Mouse (Mus musculus) liver, embryonic 16.5 days (tissue): ENCODE results near the gene Lefty2. TPM values are rescaled to one million over a fixed set of nuclear protein-coding genes. Genes with fewer than 3 reads are reported as not detected.

Source experiments
- ATAC-seq: fragments of 200-750 bp; cut with Nextera tagmentation; 2 replicates; pipeline ENCODE4 v1.8.0; 2017; ENCODE audit warnings: low read depth, mild to moderate bottlenecking, moderate number of reproducible peaks, moderate library complexity
- H3K27ac ChIP-seq: fragments of 300-500 bp; sonication (generic); 2 replicates; pipeline ENCODE4 v1.5.1; 2014; ENCODE audit warnings: mild to moderate bottlenecking, low read length
- H3K27me3 ChIP-seq: fragments of 300-500 bp; sonication (generic); 2 replicates; pipeline ENCODE4 v1.6.1; 2014; ENCODE audit warnings: low read depth, low read length, mixed read lengths; ENCODE audit not compliant: control insufficient read depth, insufficient read depth
- H3K36me3 ChIP-seq: fragments of 300-500 bp; sonication (generic); 2 replicates; pipeline ENCODE4 v1.6.1; 2014; ENCODE audit warnings: mild to moderate bottlenecking; ENCODE audit not compliant: control insufficient read depth, insufficient read depth
- H3K4me1 ChIP-seq: fragments of 300-500 bp; sonication (generic); 2 replicates; pipeline ENCODE4 v1.6.1; 2014; ENCODE audit warnings: low read depth, low read length, mixed read lengths; ENCODE audit not compliant: control insufficient read depth
- H3K4me2 ChIP-seq: fragments of 300-500 bp; sonication (generic); 2 replicates; pipeline ENCODE4 v1.6.1; 2014; ENCODE audit warnings: low read depth, low read length, mixed read lengths
- H3K4me3 ChIP-seq: fragments of 300-500 bp; sonication (generic); 2 replicates; pipeline ENCODE4 v1.5.1; 2014; ENCODE audit warnings: low read depth, mild to moderate bottlenecking, low read length
- H3K9ac ChIP-seq: fragments of 300-500 bp; sonication (generic); 2 replicates; pipeline ENCODE4 v1.6.1; 2014; ENCODE audit warnings: low read depth, low read length
- H3K9me3 ChIP-seq: fragments of 300-500 bp; sonication (generic); replicated peaks from 2 replicates; pipeline ENCODE4 v1.6.1; 2016; ENCODE audit warnings: low read length; ENCODE audit not compliant: control insufficient read depth
- WGBS: fragments of 180-500 bp; shearing (Covaris S2); extraction: QIAGEN DNeasy Blood & Tissue Kit; methylation state at CpG from one replicate; pipeline ENCODE4 v1.1.7; 2014; ENCODE audit not compliant: insufficient replicate concordance; 5-methylcytosine and 5-hydroxymethylcytosine counted together
- polyA plus RNA-seq: library from polyadenylated mRNA; unstranded; fragments of >200 nt; fragmentation: Nextera tagmentation; extraction: Ambion mirVana; gene quantifications from 2 replicates; pipeline ENCODE4 v1.2.1, GENCODE M21; 2015

The Lefty2 gene
- polyA plus RNA-seq, 1 experiment from 2014 or later, result not detected

DNA sequence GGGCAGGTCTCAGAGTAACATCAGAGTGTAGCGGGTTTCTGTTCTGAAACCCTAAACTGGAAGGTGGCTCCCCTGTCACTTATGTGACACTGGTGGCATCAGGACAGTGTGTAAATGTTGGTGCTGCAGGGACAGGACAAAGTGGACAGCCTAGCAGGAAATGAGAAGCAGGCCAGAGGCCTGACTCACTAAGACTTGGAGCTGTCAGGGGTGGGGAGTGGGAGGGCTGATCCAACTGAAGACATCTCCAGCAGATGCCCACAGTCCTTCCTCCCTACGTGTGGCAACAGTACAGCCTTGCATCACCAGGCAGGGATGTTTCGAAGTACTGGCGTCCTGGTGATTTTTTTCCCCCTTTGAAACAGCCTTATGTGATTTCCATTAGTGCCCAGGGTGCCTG, 51.6 kb downstream of the Lefty2 start:
- no peak overlapping the region for H3K4me3 ChIP-seq
- H3K9ac ChIP-seq, result no peak overlapping the region; the same call in 1 of the 2 replicates
- H3K27ac ChIP-seq, result peak overlapping the region; percentile 74
- WGBS, result 48% methylated on average over 4 of the region's 4 CpGs
- no peaks in the 10 kb centered on the region for H3K9me3 ChIP-seq
- peaks cover 63% of the 10 kb centered on the region for H3K4me1 ChIP-seq
- no peak for ATAC-seq
- peaks cover 5% of the 10 kb centered on the region; the same call in 1 of the 2 replicates for H3K36me3 ChIP-seq
- no peaks in the 10 kb centered on the region for H3K27me3 ChIP-seq
- no peak overlapping the region for H3K4me2 ChIP-seq

GRCm38 (mm10) chr1:180945001-180945980, 52.4 kb downstream of the Lefty2 start:
- H3K36me3 ChIP-seq, result peaks cover 8% of the 10 kb centered on the region; the same call in 1 of the 2 replicates
- 19% methylated on average over 20 of the region's 20 CpGs for WGBS
- peak overlapping the region; percentile 46 for H3K4me3 ChIP-seq
- H3K27ac ChIP-seq, result peak overlapping the region; percentile 74
- H3K9ac ChIP-seq, result peak overlapping the region; percentile 58
- H3K4me1 ChIP-seq, result peaks cover 63% of the 10 kb centered on the region
- no peaks in the 10 kb centered on the region for H3K9me3 ChIP-seq
- peak; percentile 80 for ATAC-seq
- H3K4me2 ChIP-seq, result peak overlapping the region; percentile 61
- H3K27me3 ChIP-seq, result no peaks in the 10 kb centered on the region

- no peaks in the 10 kb centered on the region for H3K9me3 ChIP-seq
- no peak overlapping the region for H3K4me2 ChIP-seq
- H3K9ac ChIP-seq, result no peak overlapping the region; the same call in 1 of the 2 replicates
- no peak for ATAC-seq
- H3K4me3 ChIP-seq, result no peak overlapping the region
- H3K4me1 ChIP-seq, result peaks cover 54% of the 10 kb centered on the region
- H3K27me3 ChIP-seq, result no peaks in the 10 kb centered on the region
- WGBS, result 77% methylated on average over 6 of the region's 6 CpGs
- H3K36me3 ChIP-seq, result peaks cover 8% of the 10 kb centered on the region; the same call in 1 of the 2 replicates
- no peak overlapping the region for H3K27ac ChIP-seq
These were observed 53.5 kb downstream of the Lefty2 start for GRCm38 (mm10) chr1:180946448-180946847.

Other genes with a start within 250 kb of the Lefty2 start
- gene Mixl1, start 196.1 kb upstream of the Lefty2 start, polyA plus RNA-seq, result 0.18 and 0.27 TPM in 2 replicates
- 8.1 and 8.4 TPM in 2 replicates for gene Acbd3, start 167.1 kb upstream of the Lefty2 start, polyA plus RNA-seq
- gene H3f3a, start 79.2 kb upstream of the Lefty2 start, polyA plus RNA-seq, result 2,020 and 2,074 TPM in 2 replicates
- 20.9 and 21.5 TPM in 2 replicates for gene Sde2, start 42.0 kb upstream of the Lefty2 start, polyA plus RNA-seq
- 81.2 and 83.4 TPM in 2 replicates for gene Pycr2, start 11.2 kb downstream of the Lefty2 start, polyA plus RNA-seq
- 3.5 and 3.6 TPM in 2 replicates for gene Lefty1, start 41.9 kb downstream of the Lefty2 start, polyA plus RNA-seq
- gene Tmem63a, start 49.2 kb downstream of the Lefty2 start, polyA plus RNA-seq, result 8.9 and 10.9 TPM in 2 replicates
- gene Ephx1, start 127.8 kb downstream of the Lefty2 start, polyA plus RNA-seq, result 10.1 and 11.3 TPM in 2 replicates
- 0.15 TPM in 2 replicates for gene 9130409I23Rik, start 158.1 kb downstream of the Lefty2 start, polyA plus RNA-seq